Comparison of ENCODE assay signal across 18 mouse cellular contexts in genomic region chr6:38194046-38194445, GRCm38 (mm10). TPM values are rescaled to one million over a fixed set of nuclear protein-coding genes. Genes with fewer than 3 reads are reported as not detected.
DNase-seq lines count a peak whose midpoint lies in the region; TF ChIP-seq lines count a peak whose summit lies in the region.
"Had no signal": no experiment of that assay in that cellular context is flagged by ENCODE, and none has a peak within 500 bp of the region (broad histone marks: within the 10 kb centered on the region; RNA-seq: fewer than 3 reads in every experiment).

No protein-coding gene starts in this region.

- H3K4me1 ChIP-seq in lung, adult 2 months (ENCODE audit: control insufficient read depth, insufficient read depth, low read length) = no peaks in the 10 kb centered on the region
- H3K4me1 ChIP-seq: forebrain, embryonic 15.5 days had no signal

- TF ChIP-seq CTCF in lung, adult 2 months (IDR thresholded peaks at IDR 0.05; ENCODE audit: insufficient read depth, low read length) = no peak

- TF ChIP-seq POLR2A in lung, adult 2 months (IDR thresholded peaks at IDR 0.05; ENCODE audit: borderline replicate concordance, extremely low read depth, low read depth, low read length) = no peak

- peak; percentile 42 for DNase-seq in cerebellum, adult 9-10 months
- DNase-seq in cerebellum, adult 18-20 months = no peak
- peak; percentile 16 for DNase-seq in kidney, adult 9 months
- no peak for DNase-seq in kidney, postnatal 4 days
- peak; percentile 15 for DNase-seq in lung, adult 2 months
- peak; percentile 59 for DNase-seq in lung, postnatal 36 days
- no peak for DNase-seq in adrenal gland, postnatal 14 days
- DNase-seq in yolk sac, embryonic 10.5 days (ENCODE audit: low spot score) = no peak
- DNase-seq: adrenal gland, adult 8-10 months; cerebellum, postnatal 14 days; kidney, adult 8-10 months; liver, postnatal 0 days; thymus, postnatal 14 days had no signal

- 65% methylated on average over 7 of the region's 7 CpGs for WGBS in lung, adult 2 months

- H3K4me3 ChIP-seq in lung, adult 2 months (replicated peaks; ENCODE audit: extremely low read depth, low read depth, low read length) = no peak overlapping the region
- H3K4me3 ChIP-seq: embryonic facial prominence, embryonic 13.5 days; forebrain, embryonic 15.5 days; limb, embryonic 10.5 days; neural tube, embryonic 12.5 days had no signal

RNA-seq across cellular contexts. Expression of gene D630045J12Rik, which starts 59.8 kb away (rescaled TPM):
- 6.0 and 7.1 TPM in 2 replicates for polyA plus RNA-seq in lung, adult 2 months (2012; rRNA removed)
- 4.0 and 4.1 TPM in 2 replicates for total RNA-seq in adrenal gland, postnatal 14 days (2021)
- total RNA-seq: monocyte, adult 5-6 weeks had no signal

Comparison
In these comparisons a context has a peak if more than half of its experiments do, and no peak if none do; other contexts are left out.
1. DNase-seq: peak in cerebellum, adult 9-10 months (single experiment), kidney, adult 9 months (single experiment), lung, adult 2 months (single experiment) and lung, postnatal 36 days (single experiment); none in cerebellum, adult 18-20 months (0 of 2), kidney, postnatal 4 days (0 of 2), adrenal gland, postnatal 14 days (single experiment) and yolk sac, embryonic 10.5 days (single experiment).